Mouse (Mus musculus): Measurements from ENCODE around the gene Gm5795. TPM values are rescaled to one million over a fixed set of nuclear protein-coding genes. Genes with fewer than 3 reads are reported as not detected.
"Not testable (repeated sequence)": the region's sequence is repeated elsewhere in the genome, so short reads cannot be mapped to it uniquely, and the experiment has no call there.

The Gm5795 gene
- total RNA-seq (2012; rRNA removed) (not detected in 2 replicates), total RNA-seq (2014; rRNA removed) (not detected in 2 replicates), polyA plus RNA-seq (2012; ENCODE audit: insufficient read length, low read depth) (not detected in 2 replicates)

DNA sequence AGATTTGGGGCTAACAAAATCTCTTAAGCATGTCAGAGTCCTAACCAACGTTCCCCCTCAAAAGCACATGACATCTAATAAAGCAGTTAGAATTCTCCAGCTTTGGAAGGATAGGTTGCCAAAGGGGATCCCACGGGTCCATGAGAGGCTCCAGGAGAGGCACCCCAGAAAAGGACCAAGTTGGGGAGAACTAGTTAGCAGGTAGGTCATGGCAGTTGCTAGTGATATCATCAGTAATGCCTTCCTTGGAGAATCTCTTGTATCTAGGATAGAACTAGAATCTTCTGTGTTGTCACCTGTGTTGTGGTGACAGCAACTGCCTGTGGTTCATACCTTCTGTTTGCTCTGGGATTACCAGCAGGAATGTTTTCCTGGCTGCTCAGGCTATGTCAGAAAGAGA, at the start of gene Gm5795:
TSS of gene Gm5795 (plus strand) at position 301 of the 400 bp plus-strand sequence.
- H3K27ac ChIP-seq (ENCODE audit: insufficient read depth, low read depth); dilution Hi-C loops (cut with MboI; ENCODE audit: extremely low pct_ligation_motif_present, extremely low pct_unique_long_range_greater_than_20kb, low sequenced_read_pairs); H3K36me3 ChIP-seq (replicated peaks in 1 of 2; ENCODE audit: control insufficient read depth in 1 of 2, insufficient read depth in 1 of 2, low read length in 1 of 2); H3K4me1 ChIP-seq (ENCODE audit: control insufficient read depth in 1 of 2, insufficient read depth in 2 of 2); in situ Hi-C loops (cut with MboI; ENCODE audit: low pct_ligation_motif_present, low pct_unique_long_range_greater_than_20kb, low sequenced_read_pairs); H3K9ac ChIP-seq (ENCODE audit: insufficient read depth, low read depth); H3K4me3 ChIP-seq (replicated peaks in 1 of 3; ENCODE audit: low read depth in 2 of 3, low read length in 2 of 3, poor library complexity in 1 of 3); DNase-seq (ENCODE audit: extremely low read depth); H3K4me2 ChIP-seq (ENCODE audit: insufficient read depth, low read depth, poor library complexity, severe bottlenecking); H3K27me3 ChIP-seq (replicated peaks); H3K9me3 ChIP-seq (replicated peaks; ENCODE audit: low read length); H3K79me2 ChIP-seq (replicated peaks; ENCODE audit: control insufficient read depth, extremely low read depth, insufficient read depth, poor library complexity, severe bottlenecking): not testable (repeated sequence)

DNA sequence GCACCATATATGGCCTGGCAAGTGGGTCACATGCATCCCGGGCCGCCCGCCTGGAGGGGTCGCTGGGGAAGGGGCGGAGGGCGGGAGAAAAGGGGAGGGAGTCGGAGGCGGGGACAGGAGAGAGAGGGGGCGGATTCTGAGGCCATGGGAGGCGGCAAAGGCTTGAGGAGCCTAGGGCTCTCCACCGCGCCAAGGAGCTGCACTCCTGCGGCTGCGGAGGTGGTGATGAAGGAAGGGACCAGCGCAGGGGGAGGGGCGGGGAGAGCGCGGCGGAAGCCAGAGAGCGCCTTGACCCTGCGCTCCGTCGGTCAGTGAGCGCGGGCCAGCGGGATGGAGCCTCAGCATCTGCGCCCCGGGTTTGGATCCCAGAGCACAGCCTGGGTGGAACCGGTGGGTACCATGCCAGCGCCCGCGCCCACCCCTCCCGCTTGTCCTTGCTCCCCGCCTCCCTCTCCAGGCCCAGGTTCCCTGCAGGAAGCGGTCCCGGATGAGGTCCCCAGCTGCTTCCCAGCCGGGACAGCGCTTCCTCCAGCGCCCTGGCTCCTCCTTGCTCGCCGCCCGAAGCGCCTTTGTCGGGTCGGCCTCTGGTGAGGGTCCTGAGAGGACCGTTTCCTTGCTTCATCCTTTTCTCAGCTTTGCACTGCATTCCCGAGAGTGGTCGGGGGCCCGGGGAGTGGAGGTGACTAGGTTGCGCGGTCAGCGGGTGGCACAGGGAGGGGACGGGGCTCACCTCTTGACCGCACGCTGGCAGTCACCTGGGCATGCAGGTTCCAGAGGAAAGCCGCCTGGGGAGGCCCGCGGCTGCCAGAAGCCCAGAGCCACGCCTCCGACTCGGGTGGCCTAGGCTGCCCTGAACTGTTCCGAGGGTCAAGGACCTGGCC, 20.5 kb downstream of the Gm5795 start, which contains the start of gene D830030K20Rik:
TSS of gene D830030K20Rik (plus strand) at position 217 of the 881 bp plus-strand sequence.
- H3K9ac ChIP-seq (ENCODE audit: insufficient read depth, low read depth); H3K4me3 ChIP-seq (replicated peaks in 1 of 3; ENCODE audit: low read depth in 2 of 3, low read length in 2 of 3, poor library complexity in 1 of 3); H3K79me2 ChIP-seq (replicated peaks; ENCODE audit: control insufficient read depth, extremely low read depth, insufficient read depth, poor library complexity, severe bottlenecking); DNase-seq (ENCODE audit: extremely low read depth); in situ Hi-C loops (cut with MboI; ENCODE audit: low pct_ligation_motif_present, low pct_unique_long_range_greater_than_20kb, low sequenced_read_pairs); H3K9me3 ChIP-seq (replicated peaks; ENCODE audit: low read length); H3K27ac ChIP-seq (ENCODE audit: insufficient read depth, low read depth); H3K4me2 ChIP-seq (ENCODE audit: insufficient read depth, low read depth, poor library complexity, severe bottlenecking); dilution Hi-C loops (cut with MboI; ENCODE audit: extremely low pct_ligation_motif_present, extremely low pct_unique_long_range_greater_than_20kb, low sequenced_read_pairs); H3K4me1 ChIP-seq (ENCODE audit: control insufficient read depth in 1 of 2, insufficient read depth in 2 of 2); H3K27me3 ChIP-seq (replicated peaks); H3K36me3 ChIP-seq (replicated peaks in 1 of 2; ENCODE audit: control insufficient read depth in 1 of 2, insufficient read depth in 1 of 2, low read length in 1 of 2): not testable (repeated sequence)

DNA sequence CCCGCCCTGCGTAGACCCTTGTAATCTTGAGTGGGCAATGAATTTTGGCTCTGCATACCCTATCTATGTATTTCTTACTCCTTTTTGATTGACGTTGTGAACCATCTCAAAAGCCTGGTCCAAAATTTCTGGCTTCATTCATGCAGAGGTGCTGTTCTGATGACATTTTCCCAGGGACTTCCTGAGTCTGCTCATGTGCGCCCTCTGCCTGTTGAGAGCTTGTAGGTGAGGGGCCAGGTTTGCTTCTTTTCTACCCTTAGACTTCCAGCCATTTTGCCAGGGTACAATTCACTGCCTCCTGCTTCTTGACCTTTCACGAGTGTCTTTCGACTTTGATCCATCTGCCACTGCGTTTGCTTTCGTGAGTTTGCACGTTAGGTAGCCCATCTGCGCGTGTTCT, 21.3 kb downstream of the Gm5795 start:
- in situ Hi-C loops (cut with MboI; ENCODE audit: low pct_ligation_motif_present, low pct_unique_long_range_greater_than_20kb, low sequenced_read_pairs); H3K4me1 ChIP-seq (ENCODE audit: control insufficient read depth in 1 of 2, insufficient read depth in 2 of 2); H3K9me3 ChIP-seq (replicated peaks; ENCODE audit: low read length); H3K27me3 ChIP-seq (replicated peaks); H3K4me3 ChIP-seq (replicated peaks in 1 of 3; ENCODE audit: low read depth in 2 of 3, low read length in 2 of 3, poor library complexity in 1 of 3); dilution Hi-C loops (cut with MboI; ENCODE audit: extremely low pct_ligation_motif_present, extremely low pct_unique_long_range_greater_than_20kb, low sequenced_read_pairs); H3K79me2 ChIP-seq (replicated peaks; ENCODE audit: control insufficient read depth, extremely low read depth, insufficient read depth, poor library complexity, severe bottlenecking); DNase-seq (ENCODE audit: extremely low read depth); H3K27ac ChIP-seq (ENCODE audit: insufficient read depth, low read depth); H3K9ac ChIP-seq (ENCODE audit: insufficient read depth, low read depth); H3K4me2 ChIP-seq (ENCODE audit: insufficient read depth, low read depth, poor library complexity, severe bottlenecking); H3K36me3 ChIP-seq (replicated peaks in 1 of 2; ENCODE audit: control insufficient read depth in 1 of 2, insufficient read depth in 1 of 2, low read length in 1 of 2): not testable (repeated sequence)

Other genes starting within 250 kb of the Gm5795 start
- not detected in 2 replicates for gene Gm2888, start 158.3 kb upstream of the Gm5795 start, total RNA-seq (2012; rRNA removed)
- gene Gm2888, start 158.3 kb upstream of the Gm5795 start, total RNA-seq (2014; rRNA removed), result not detected in 2 replicates
- not detected in 2 replicates for gene Gm2888, start 158.3 kb upstream of the Gm5795 start, polyA plus RNA-seq (2012; ENCODE audit: insufficient read length, low read depth)
- gene Gm2897, start 139.0 kb upstream of the Gm5795 start, total RNA-seq (2012; rRNA removed), result not detected in 2 replicates
- gene Gm2897, start 139.0 kb upstream of the Gm5795 start, total RNA-seq (2014; rRNA removed), result not detected in 2 replicates
- gene Gm2897, start 139.0 kb upstream of the Gm5795 start, polyA plus RNA-seq (2012; ENCODE audit: insufficient read length, low read depth), result not detected in 2 replicates
- not detected in 2 replicates for gene Gm10340, start 54.3 kb upstream of the Gm5795 start, total RNA-seq (2012; rRNA removed)
- not detected in 2 replicates for gene Gm10340, start 54.3 kb upstream of the Gm5795 start, total RNA-seq (2014; rRNA removed)
- gene Gm10340, start 54.3 kb upstream of the Gm5795 start, polyA plus RNA-seq (2012; ENCODE audit: insufficient read length, low read depth), result not detected in 2 replicates
- gene D830030K20Rik, start 20.2 kb downstream of the Gm5795 start, total RNA-seq (2012; rRNA removed), result not detected in 2 replicates
- gene D830030K20Rik, start 20.2 kb downstream of the Gm5795 start, total RNA-seq (2014; rRNA removed), result not detected in 2 replicates
- 0.29 TPM in 1 of 2 replicates, not detected in the other for gene D830030K20Rik, start 20.2 kb downstream of the Gm5795 start, polyA plus RNA-seq (2012; ENCODE audit: insufficient read length, low read depth)
- gene Gm2956, start 144.4 kb downstream of the Gm5795 start, total RNA-seq (2012; rRNA removed), result not detected in 2 replicates
- not detected in 2 replicates for gene Gm2956, start 144.4 kb downstream of the Gm5795 start, total RNA-seq (2014; rRNA removed)
- not detected in 2 replicates for gene Gm2956, start 144.4 kb downstream of the Gm5795 start, polyA plus RNA-seq (2012; ENCODE audit: insufficient read length, low read depth)
- gene Gm10413, start 206.8 kb downstream of the Gm5795 start, total RNA-seq (2012; rRNA removed), result not detected in 2 replicates
- not detected in 2 replicates for gene Gm10413, start 206.8 kb downstream of the Gm5795 start, total RNA-seq (2014; rRNA removed)
- gene Gm10413, start 206.8 kb downstream of the Gm5795 start, polyA plus RNA-seq (2012; ENCODE audit: insufficient read length, low read depth), result not detected in 2 replicates
- not detected in 2 replicates for gene Gm10409, start 224.4 kb downstream of the Gm5795 start, total RNA-seq (2012; rRNA removed)
- not detected in 2 replicates for gene Gm10409, start 224.4 kb downstream of the Gm5795 start, total RNA-seq (2014; rRNA removed)
- not detected in 2 replicates for gene Gm10409, start 224.4 kb downstream of the Gm5795 start, polyA plus RNA-seq (2012; ENCODE audit: insufficient read length, low read depth)
- gene Gm3005, start 239.8 kb downstream of the Gm5795 start, total RNA-seq (2012; rRNA removed), result not detected in 2 replicates
- not detected in 2 replicates for gene Gm3005, start 239.8 kb downstream of the Gm5795 start, total RNA-seq (2014; rRNA removed)
- 0.16 TPM in 1 of 2 replicates, not detected in the other for gene Gm3005, start 239.8 kb downstream of the Gm5795 start, polyA plus RNA-seq (2012; ENCODE audit: insufficient read length, low read depth)